Mouse (Mus musculus) bone marrow, adult 2 months (tissue): ENCODE data around the gene Atg101. TPM values are rescaled to one million over a fixed set of nuclear protein-coding genes. Genes with fewer than 3 reads are reported as not detected.

Experiments
- H3K27ac ChIP-seq: fragments of 200-500 bp; 2 replicates; pipeline ENCODE4 v1.5.1; 2012; ENCODE audit warnings: low read depth, mild to moderate bottlenecking, control low read depth, inconsistent platforms, low read length; ENCODE audit not compliant: control insufficient read depth, poor library complexity, insufficient read depth
- H3K4me1 ChIP-seq: fragments of 200-500 bp; 2 replicates; pipeline ENCODE4 v1.6.1; 2011; ENCODE audit warnings: low read length; ENCODE audit not compliant: control insufficient read depth, insufficient read depth
- H3K4me3 ChIP-seq: fragments of 200-500 bp; replicated peaks from 2 replicates; pipeline ENCODE3; 2011; ENCODE audit warnings: mild to moderate bottlenecking, low read depth, low read length, control low read depth; ENCODE audit not compliant: control insufficient read depth
- CTCF ChIP-seq: fragments of 200-500 bp; IDR thresholded peaks from 2 replicates; pipeline ENCODE4 v1.5.1; 2011; ENCODE audit warnings: low read length, control low read depth; ENCODE audit not compliant: control insufficient read depth, insufficient read depth
- POLR2A ChIP-seq: fragments of 200-500 bp; IDR thresholded peaks from 2 replicates; pipeline ENCODE4 v1.6.1; 2011; ENCODE audit warnings: low read depth, mild to moderate bottlenecking, control low read depth, low read length, borderline replicate concordance; ENCODE audit not compliant: control insufficient read depth
- WGBS: fragments of 180-500 bp; shearing (Covaris S2); methylation state at CpG from one replicate; pipeline ENCODE4 v1.1.7; 2018; 5-methylcytosine and 5-hydroxymethylcytosine counted together
- polyA plus RNA-seq: library from polyadenylated mRNA; stranded (reverse); fragments of >200 nt; gene quantifications from 2 replicates; pipeline ENCODE4 v1.2.4, GENCODE M21; 2011; ENCODE audit warnings: low replicate concordance; ENCODE audit not compliant: missing spikeins, insufficient read depth, insufficient read length

The Atg101 gene
- polyA plus RNA-seq, 1 experiment: 42.0 TPM

DNA sequence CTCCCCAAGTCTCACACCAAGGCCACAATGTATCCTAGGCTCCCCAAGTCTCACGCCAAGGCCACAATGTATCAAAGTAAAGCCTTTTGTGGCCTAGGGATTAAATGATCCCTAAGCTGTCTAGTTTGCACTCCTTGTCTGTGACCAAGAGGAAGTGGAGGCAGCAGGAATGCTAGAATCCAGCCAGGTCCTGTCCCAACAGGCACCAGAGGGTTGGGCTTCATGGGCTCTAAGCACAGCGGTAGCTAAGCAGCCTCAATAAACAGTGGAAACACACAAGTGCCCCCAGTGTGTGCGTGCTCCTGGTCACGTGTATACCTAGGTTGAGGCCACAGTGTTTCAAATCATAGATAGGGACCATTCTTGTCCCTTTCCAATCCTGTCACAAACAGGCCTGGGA lies 54.3 kb downstream of the Atg101 start:
- TF ChIP-seq POLR2A: no peak
- TF ChIP-seq CTCF: no peak
- H3K27ac ChIP-seq: no peak overlapping the region
- WGBS: 83% methylated on average over 4 of the region's 4 CpGs
- H3K4me3 ChIP-seq: no peak overlapping the region
- H3K4me1 ChIP-seq: peaks cover 10% of the 10 kb centered on the region

DNA sequence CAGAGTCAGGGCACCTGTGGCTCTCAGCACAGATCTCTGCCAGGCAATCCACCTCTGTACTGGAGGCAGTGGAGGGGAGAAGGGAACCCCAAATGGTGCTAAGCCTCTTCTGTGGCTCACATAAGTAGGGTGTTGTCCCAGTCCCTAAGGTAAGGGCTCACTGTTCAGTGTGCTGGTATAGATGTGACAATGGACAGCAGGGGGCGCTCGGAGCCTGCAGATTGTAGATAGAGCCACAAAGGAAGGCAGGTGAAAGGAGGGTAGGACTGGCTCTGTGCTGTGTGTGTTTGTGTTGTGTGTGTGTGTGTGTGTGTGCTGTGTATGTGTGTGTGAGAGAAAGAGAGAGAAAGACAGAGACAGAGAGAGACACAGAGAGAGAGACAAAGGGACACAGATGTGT lies 55.5 kb downstream of the Atg101 start:
- 0% methylated on average over 2 of the region's 2 CpGs for WGBS
- H3K4me1 ChIP-seq: peaks cover 6% of the 10 kb centered on the region
- TF ChIP-seq POLR2A (no peak), CTCF (peak; percentile 92)

More for the DNA sequence above, 55.5 kb downstream of the Atg101 start:
- Histone ChIP-seq H3K4me3 (no peak overlapping the region), H3K27ac (no peak overlapping the region)

Other genes with a start within 250 kb of the Atg101 start
- not detected in 2 replicates for gene Gm47841, start 236.9 kb upstream of the Atg101 start, polyA plus RNA-seq
- 0.45 and 1.9 TPM in 2 replicates for gene Fignl2, start 205.7 kb upstream of the Atg101 start, polyA plus RNA-seq
- not detected in 2 replicates for gene Ankrd33, start 168.5 kb upstream of the Atg101 start, polyA plus RNA-seq
- gene Acvrl1, start 155.8 kb upstream of the Atg101 start, polyA plus RNA-seq: 7.3 and 21.9 TPM in 2 replicates
- 3.6 and 6.4 TPM in 2 replicates for gene Acvr1b, start 110.2 kb upstream of the Atg101 start, polyA plus RNA-seq
- gene Grasp, start 60.1 kb upstream of the Atg101 start, polyA plus RNA-seq: 2.5 and 2.6 TPM in 2 replicates
- 9.1 and 10.0 TPM in 2 replicates for gene Nr4a1, start 30.0 kb upstream of the Atg101 start, polyA plus RNA-seq
- 0.50 and 1.4 TPM in 2 replicates for gene 6030408B16Rik, start 8.9 kb downstream of the Atg101 start, polyA plus RNA-seq
- 1.3 and 3.5 TPM in 2 replicates for gene Krt80, start 85.9 kb downstream of the Atg101 start, polyA plus RNA-seq
- 1.3 and 4.3 TPM in 2 replicates for gene Krt7, start 126.8 kb downstream of the Atg101 start, polyA plus RNA-seq
- gene Krt87, start 154.5 kb downstream of the Atg101 start, polyA plus RNA-seq: not detected in 2 replicates
- not detected in 2 replicates for gene Krt88, start 163.5 kb downstream of the Atg101 start, polyA plus RNA-seq
- gene Krt81, start 179.5 kb downstream of the Atg101 start, polyA plus RNA-seq: not detected in 2 replicates
- 1.6 TPM in 1 of 2 replicates, not detected in the other for gene Krt86, start 189.2 kb downstream of the Atg101 start, polyA plus RNA-seq
- gene Krt83, start 207.2 kb downstream of the Atg101 start, polyA plus RNA-seq: 2.3 and 4.1 TPM in 2 replicates
- not detected in 2 replicates for gene Gm49425, start 233.0 kb downstream of the Atg101 start, polyA plus RNA-seq
- gene Krt84, start 248.5 kb downstream of the Atg101 start, polyA plus RNA-seq: not detected in 2 replicates